Mouse (Mus musculus) testis, adult 2 months (tissue): ENCODE results near the gene Naaa. TPM values are rescaled to one million over a fixed set of nuclear protein-coding genes. Genes with fewer than 3 reads are reported as not detected.

ENCODE experiments used
- H3K27ac ChIP-seq: fragments of 200-500 bp; 2 replicates; pipeline ENCODE4 v1.5.1; 2012; ENCODE audit warnings: low read depth, low read length; ENCODE audit not compliant: control insufficient read depth, insufficient read depth
- H3K27me3 ChIP-seq: fragments of 200-500 bp; 2 replicates; pipeline ENCODE4 v1.6.1; 2012; ENCODE audit warnings: mild to moderate bottlenecking, low read length, moderate library complexity; ENCODE audit not compliant: control insufficient read depth, insufficient read depth
- H3K36me3 ChIP-seq: fragments of 200-500 bp; 2 replicates; pipeline ENCODE4 v1.6.1; 2012; ENCODE audit warnings: mild to moderate bottlenecking, low read length; ENCODE audit not compliant: control insufficient read depth, insufficient read depth
- H3K4me1 ChIP-seq: fragments of 200-500 bp; 2 replicates; pipeline ENCODE4 v1.6.1; 2012; ENCODE audit warnings: low read length; ENCODE audit not compliant: control insufficient read depth, insufficient read depth
- H3K4me3 ChIP-seq: fragments of 200-500 bp; 2 replicates; pipeline ENCODE4 v1.5.1; 2012; ENCODE audit warnings: low read depth, mild to moderate bottlenecking, low read length, moderate library complexity, mixed read lengths; ENCODE audit not compliant: control insufficient read depth
- CTCF ChIP-seq: fragments of 200-500 bp; IDR thresholded peaks from 2 replicates; pipeline ENCODE4 v1.5.1; 2012; ENCODE audit warnings: low read depth, mild to moderate bottlenecking, inconsistent platforms, low read length, moderate library complexity; ENCODE audit not compliant: control insufficient read depth, insufficient read depth, insufficient replicate concordance
- POLR2A ChIP-seq: fragments of 200-500 bp; IDR thresholded peaks from 2 replicates; pipeline ENCODE4 v1.6.1; 2012; ENCODE audit warnings: low read depth, mild to moderate bottlenecking, inconsistent platforms, low read length, moderate library complexity; ENCODE audit not compliant: control insufficient read depth
- polyA plus RNA-seq: library from polyadenylated mRNA; depleted of rRNA; stranded (reverse); fragments of >200 nt; gene quantifications from 2 replicates; pipeline ENCODE4 v1.2.3, GENCODE M21; 2012

The Naaa gene
- polyA plus RNA-seq, 1 experiment, result 4.1 TPM

- TF ChIP-seq POLR2A, result no peak
- TF ChIP-seq CTCF, result no peak
- Histone ChIP-seq H3K27me3 (no peaks in the 10 kb centered on the region), H3K4me3 (no peak overlapping the region), H3K4me1 (peaks cover 4% of the 10 kb centered on the region; the same call in 1 of the 2 replicates), H3K36me3 (no peaks in the 10 kb centered on the region), H3K27ac (no peak overlapping the region)
Observed at GRCm38 (mm10) chr5:92240769-92241168, 37.2 kb downstream of the Naaa start.

- no peak overlapping the region for H3K27ac ChIP-seq
- peak overlapping the region; percentile 30 for H3K4me3 ChIP-seq
- peaks cover 4% of the 10 kb centered on the region; the same call in 1 of the 2 replicates for H3K4me1 ChIP-seq
- no peaks in the 10 kb centered on the region for H3K27me3 ChIP-seq
- TF ChIP-seq POLR2A, result no peak
- no peak for TF ChIP-seq CTCF
- no peaks in the 10 kb centered on the region for H3K36me3 ChIP-seq
Observed at GRCm38 (mm10) chr5:92239333-92240232, 38.4 kb downstream of the Naaa start.

- Histone ChIP-seq H3K4me1 (peaks cover 4% of the 10 kb centered on the region; the same call in 1 of the 2 replicates), H3K36me3 (no peaks in the 10 kb centered on the region), H3K27ac (no peak overlapping the region), H3K4me3 (no peak overlapping the region), H3K27me3 (no peaks in the 10 kb centered on the region)
- no peak for TF ChIP-seq POLR2A
- no peak for TF ChIP-seq CTCF
Observed at GRCm38 (mm10) chr5:92234939-92235557, 42.9 kb downstream of the Naaa start.

GRCm38 (mm10) chr5:92233366-92233765 lies 44.6 kb downstream of the Naaa start:
- no peak overlapping the region for H3K4me3 ChIP-seq
- H3K27ac ChIP-seq, result no peak overlapping the region
- no peaks in the 10 kb centered on the region for H3K4me1 ChIP-seq
- TF ChIP-seq POLR2A (no peak), CTCF (no peak)
- H3K27me3 ChIP-seq, result no peaks in the 10 kb centered on the region
- no peaks in the 10 kb centered on the region for H3K36me3 ChIP-seq

GRCm38 (mm10) chr5:92231836-92232235 lies 46.1 kb downstream of the Naaa start:
- no peak overlapping the region for H3K4me3 ChIP-seq
- H3K27ac ChIP-seq, result no peak overlapping the region
- no peaks in the 10 kb centered on the region for H3K36me3 ChIP-seq
- H3K4me1 ChIP-seq, result no peaks in the 10 kb centered on the region
- TF ChIP-seq POLR2A, result no peak
- TF ChIP-seq CTCF, result no peak
- H3K27me3 ChIP-seq, result no peaks in the 10 kb centered on the region

GRCm38 (mm10) chr5:92230306-92230705 lies 47.7 kb downstream of the Naaa start:
- Histone ChIP-seq H3K36me3 (no peaks in the 10 kb centered on the region), H3K27me3 (no peaks in the 10 kb centered on the region), H3K4me1 (no peaks in the 10 kb centered on the region), H3K4me3 (no peak overlapping the region), H3K27ac (no peak overlapping the region)
- TF ChIP-seq POLR2A (no peak), CTCF (no peak)

GRCm38 (mm10) chr5:92229514-92229913 lies 48.5 kb downstream of the Naaa start:
- Histone ChIP-seq H3K27me3 (no peaks in the 10 kb centered on the region), H3K4me1 (no peaks in the 10 kb centered on the region), H3K36me3 (no peaks in the 10 kb centered on the region), H3K27ac (no peak overlapping the region), H3K4me3 (no peak overlapping the region)
- no peak for TF ChIP-seq CTCF
- TF ChIP-seq POLR2A, result no peak
